Mouse (Mus musculus): ENCODE results near the gene Abca12. TPM values are rescaled to one million over a fixed set of nuclear protein-coding genes. Genes with fewer than 3 reads are reported as not detected.

The Abca12 gene
- polyA plus RNA-seq, 1 experiment from 2014 or later, result 8.3 TPM

DNA sequence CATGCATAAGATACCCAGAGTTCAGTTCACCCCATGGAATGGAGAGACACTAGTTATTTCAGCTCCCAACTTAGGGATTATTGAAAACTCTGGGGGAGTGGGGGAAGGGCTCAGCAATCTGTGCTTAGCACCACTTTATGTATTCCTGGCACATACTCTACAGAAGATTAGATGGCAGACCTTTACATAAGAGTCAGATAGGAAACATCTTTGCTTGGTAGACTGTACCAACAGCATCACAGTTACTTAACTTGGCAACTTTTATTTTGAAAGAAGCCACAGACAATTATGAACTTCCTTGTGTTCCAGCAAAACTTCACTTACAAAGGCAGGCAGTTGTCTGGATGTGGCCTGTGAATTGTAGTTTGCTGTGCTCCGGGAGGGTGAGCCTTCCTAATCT is 46.9 kb downstream of the Abca12 start:
- WGBS, result 48% methylated on average over 1 of the region's 1 CpGs
- no peak for TF ChIP-seq CTCF (IDR thresholded peaks at IDR 0.05; ENCODE audit: low read depth)
- no peak for TF ChIP-seq EP300 (optimal IDR thresholded peaks at IDR 0.05)
- Histone ChIP-seq H3K36me3 (ENCODE audit: control insufficient read depth, insufficient read depth, low read length) (no peaks in the 10 kb centered on the region), H3K27me3 (ENCODE audit: control insufficient read depth, insufficient read depth, low read length) (no peaks in the 10 kb centered on the region), H3K4me1 (replicated peaks; ENCODE audit: control insufficient read depth, insufficient read depth) (no peaks in the 10 kb centered on the region), H3K9ac (ENCODE audit: low read length) (no peak overlapping the region), H3K9me3 (ENCODE audit: control insufficient read depth, low read length) (no peaks in the 10 kb centered on the region), H3K4me2 (replicated peaks; ENCODE audit: low read depth) (no peak overlapping the region), H3K4me3 (ENCODE audit: low read depth, low read length) (no peak overlapping the region), H3K27ac (replicated peaks) (no peak overlapping the region)
- ATAC-seq (ENCODE audit: low FRiP score, low TSS enrichment) (no peak), DNase-seq (ENCODE audit: low spot score) (no peak)

- Histone ChIP-seq H3K4me2 (replicated peaks; ENCODE audit: low read depth) (no peak overlapping the region), H3K9me3 (ENCODE audit: control insufficient read depth, low read length) (no peaks in the 10 kb centered on the region), H3K36me3 (ENCODE audit: control insufficient read depth, insufficient read depth, low read length) (no peaks in the 10 kb centered on the region), H3K4me1 (replicated peaks; ENCODE audit: control insufficient read depth, insufficient read depth) (no peaks in the 10 kb centered on the region), H3K27me3 (ENCODE audit: control insufficient read depth, insufficient read depth, low read length) (no peaks in the 10 kb centered on the region), H3K27ac (replicated peaks) (no peak overlapping the region), H3K4me3 (ENCODE audit: low read depth, low read length) (no peak overlapping the region), H3K9ac (ENCODE audit: low read length) (no peak overlapping the region)
- 84% methylated on average over 3 of the region's 3 CpGs for WGBS
- TF ChIP-seq EP300 (optimal IDR thresholded peaks at IDR 0.05) (no peak), CTCF (IDR thresholded peaks at IDR 0.05; ENCODE audit: low read depth) (no peak)
- ATAC-seq (ENCODE audit: low FRiP score, low TSS enrichment) (no peak), DNase-seq (ENCODE audit: low spot score) (no peak)
Measured at GRCm38 (mm10) chr1:71342861-71343554, 71.7 kb downstream of the Abca12 start.

DNA sequence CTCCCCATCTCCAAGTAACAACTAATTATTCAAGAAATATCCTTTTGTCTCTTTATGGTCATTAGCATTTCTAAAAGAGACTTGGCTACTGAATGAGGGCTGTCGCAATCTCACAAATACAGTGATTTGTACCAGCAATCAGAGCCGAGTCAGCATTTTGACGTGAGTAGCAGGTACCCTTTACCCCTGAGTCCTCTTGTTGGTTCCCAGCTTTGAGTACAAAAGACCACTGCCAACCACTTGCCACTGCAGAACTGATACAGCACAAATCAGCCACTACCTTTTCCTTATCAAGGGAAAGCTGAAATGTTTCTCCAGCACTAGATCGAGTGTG is 72.5 kb downstream of the Abca12 start:
- no peaks in the 10 kb centered on the region for H3K4me1 ChIP-seq (replicated peaks; ENCODE audit: control insufficient read depth, insufficient read depth)
- H3K9ac ChIP-seq (ENCODE audit: low read length), result no peak overlapping the region
- H3K4me2 ChIP-seq (replicated peaks; ENCODE audit: low read depth), result no peak overlapping the region
- WGBS, result 79% methylated on average over 4 of the region's 4 CpGs
- no peak for ATAC-seq (ENCODE audit: low FRiP score, low TSS enrichment)
- no peak for DNase-seq (ENCODE audit: low spot score)
- H3K36me3 ChIP-seq (ENCODE audit: control insufficient read depth, insufficient read depth, low read length), result no peaks in the 10 kb centered on the region
- no peaks in the 10 kb centered on the region for H3K9me3 ChIP-seq (ENCODE audit: control insufficient read depth, low read length)
- H3K27ac ChIP-seq (replicated peaks), result no peak overlapping the region
- no peaks in the 10 kb centered on the region for H3K27me3 ChIP-seq (ENCODE audit: control insufficient read depth, insufficient read depth, low read length)
- no peak overlapping the region for H3K4me3 ChIP-seq (ENCODE audit: low read depth, low read length)
- TF ChIP-seq EP300 (optimal IDR thresholded peaks at IDR 0.05) (no peak), CTCF (IDR thresholded peaks at IDR 0.05; ENCODE audit: low read depth) (no peak)

DNA sequence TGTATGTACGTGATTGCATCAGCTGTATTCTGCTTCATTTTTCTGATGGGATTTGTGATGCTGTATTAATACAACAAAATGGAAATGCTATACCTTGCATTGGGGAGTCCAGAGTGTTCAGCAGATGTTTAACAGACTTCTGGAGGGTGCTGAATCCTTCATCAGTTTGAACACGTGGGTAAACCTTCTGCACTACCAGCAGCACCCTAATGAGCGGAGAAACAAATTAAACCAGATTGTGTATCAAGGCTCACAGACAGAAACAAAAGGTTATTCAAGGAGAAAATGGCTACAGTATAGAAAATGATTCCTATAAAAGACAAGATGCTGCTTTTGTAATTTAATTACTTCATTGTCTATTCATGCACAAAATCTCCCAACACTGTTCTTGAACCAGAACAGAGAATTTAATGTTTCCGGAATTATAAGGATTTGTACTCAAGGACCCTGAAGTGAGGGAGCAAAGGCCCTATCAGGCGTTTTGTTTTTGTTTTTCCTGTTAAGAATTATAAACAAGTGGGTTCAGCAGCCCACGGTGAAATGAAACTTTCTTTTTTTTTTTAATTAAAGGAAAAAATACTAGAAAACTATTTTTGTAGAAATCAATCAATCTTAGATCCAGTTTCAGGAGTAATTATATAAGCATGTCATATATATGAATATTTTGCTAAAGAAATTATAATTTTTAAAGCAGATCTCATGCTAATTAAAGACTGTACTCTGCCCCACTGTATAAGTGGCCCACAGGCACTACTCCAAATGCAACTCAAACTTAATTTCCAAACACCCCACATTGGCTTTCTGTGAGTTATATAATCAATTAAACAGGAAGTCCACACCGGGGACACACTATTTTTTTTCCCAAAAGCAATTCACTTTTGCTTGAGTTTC is 73.1 kb downstream of the Abca12 start:
- no peaks in the 10 kb centered on the region for H3K27me3 ChIP-seq (ENCODE audit: control insufficient read depth, insufficient read depth, low read length)
- no peak overlapping the region for H3K4me3 ChIP-seq (ENCODE audit: low read depth, low read length)
- no peaks in the 10 kb centered on the region for H3K4me1 ChIP-seq (replicated peaks; ENCODE audit: control insufficient read depth, insufficient read depth)
- 74% methylated on average over 7 of the region's 7 CpGs for WGBS
- no peak for DNase-seq (ENCODE audit: low spot score)
- no peak for ATAC-seq (ENCODE audit: low FRiP score, low TSS enrichment)
- TF ChIP-seq EP300 (optimal IDR thresholded peaks at IDR 0.05), result no peak
- no peak for TF ChIP-seq CTCF (IDR thresholded peaks at IDR 0.05; ENCODE audit: low read depth)
- no peak overlapping the region for H3K27ac ChIP-seq (replicated peaks)
- H3K9ac ChIP-seq (ENCODE audit: low read length), result no peak overlapping the region
- H3K36me3 ChIP-seq (ENCODE audit: control insufficient read depth, insufficient read depth, low read length), result no peaks in the 10 kb centered on the region
- H3K4me2 ChIP-seq (replicated peaks; ENCODE audit: low read depth), result no peak overlapping the region
- no peaks in the 10 kb centered on the region for H3K9me3 ChIP-seq (ENCODE audit: control insufficient read depth, low read length)

- Histone ChIP-seq H3K4me1 (replicated peaks; ENCODE audit: control insufficient read depth, insufficient read depth) (no peaks in the 10 kb centered on the region), H3K36me3 (ENCODE audit: control insufficient read depth, insufficient read depth, low read length) (no peaks in the 10 kb centered on the region), H3K4me2 (replicated peaks; ENCODE audit: low read depth) (no peak overlapping the region), H3K9ac (ENCODE audit: low read length) (no peak overlapping the region), H3K4me3 (ENCODE audit: low read depth, low read length) (no peak overlapping the region), H3K27me3 (ENCODE audit: control insufficient read depth, insufficient read depth, low read length) (no peaks in the 10 kb centered on the region), H3K9me3 (ENCODE audit: control insufficient read depth, low read length) (no peaks in the 10 kb centered on the region), H3K27ac (replicated peaks) (no peak overlapping the region)
- ATAC-seq (ENCODE audit: low FRiP score, low TSS enrichment) (no peak), DNase-seq (ENCODE audit: low spot score) (no peak)
- TF ChIP-seq CTCF (IDR thresholded peaks at IDR 0.05; ENCODE audit: low read depth), result no peak
- TF ChIP-seq EP300 (optimal IDR thresholded peaks at IDR 0.05), result no peak
- 67% methylated on average over 4 of the region's 4 CpGs for WGBS
Measured at GRCm38 (mm10) chr1:71338548-71339340, 76.0 kb downstream of the Abca12 start.
